Mouse (Mus musculus): ENCODE measurements at regions not wholly inside any gene's neighbourhood (a gene's known extent, or its start where the extent isn't known, plus 50 kb on each side); places are given as distances from the start of the nearest gene placed in this dataset.

DNA sequence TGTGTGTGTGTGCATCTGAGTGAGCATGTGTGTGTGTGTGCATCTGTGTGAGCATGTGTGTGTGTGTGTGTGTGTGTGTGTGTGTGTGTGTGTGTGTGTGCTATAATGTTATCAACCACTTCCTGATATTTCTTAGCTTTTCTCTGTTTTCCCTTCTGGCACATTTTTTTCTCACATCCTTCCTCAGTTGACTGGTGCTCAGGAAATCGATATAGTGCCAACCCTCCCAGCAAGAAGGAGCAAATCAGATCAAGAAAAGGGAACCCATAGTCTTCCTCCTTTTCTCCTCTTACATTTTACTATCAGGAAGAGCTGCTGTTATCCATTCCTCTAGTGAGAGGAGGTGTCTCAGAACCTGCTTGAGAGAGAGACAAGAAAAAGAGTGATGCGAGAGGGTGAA is 136.1 kb upstream of the Cited2 start:
- DNase-seq (ENCODE audit: low read depth, low spot score), result no peak

- no peak for DNase-seq (ENCODE audit: low read depth, low spot score)
Measured at GRCm38 (mm10) chr10:17589136-17589535, 133.9 kb upstream of the Cited2 start.

DNA sequence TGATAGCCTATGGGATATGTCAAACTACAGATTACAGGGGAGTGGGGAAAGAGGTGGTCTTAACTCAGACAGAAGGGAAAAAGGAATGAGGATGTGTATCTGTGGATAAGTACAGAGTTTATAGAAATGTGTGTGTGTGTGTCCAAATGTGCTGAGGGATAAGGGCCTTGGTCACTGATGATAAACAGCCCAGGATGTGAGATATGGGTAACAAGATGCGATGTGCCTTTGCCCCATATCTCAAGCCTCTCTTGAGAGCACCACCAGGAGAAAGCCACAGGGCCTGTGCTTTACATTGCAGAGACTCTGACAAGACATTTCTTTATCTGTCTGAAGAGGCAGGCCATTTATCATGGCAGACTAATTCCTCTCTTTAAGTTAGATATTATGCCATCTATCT is 132.8 kb upstream of the Cited2 start:
- DNase-seq (ENCODE audit: low read depth, low spot score), result no peak

- no peak for DNase-seq (ENCODE audit: low read depth, low spot score)
Measured at GRCm38 (mm10) chr10:17592387-17592786, 130.6 kb upstream of the Cited2 start.

GRCm38 (mm10) chr10:17596126-17596525 is 126.9 kb upstream of the Cited2 start:
- no peak for DNase-seq (ENCODE audit: low read depth, low spot score)

GRCm38 (mm10) chr10:17596743-17597142 is 126.3 kb upstream of the Cited2 start:
- DNase-seq (ENCODE audit: low read depth, low spot score), result no peak

DNA sequence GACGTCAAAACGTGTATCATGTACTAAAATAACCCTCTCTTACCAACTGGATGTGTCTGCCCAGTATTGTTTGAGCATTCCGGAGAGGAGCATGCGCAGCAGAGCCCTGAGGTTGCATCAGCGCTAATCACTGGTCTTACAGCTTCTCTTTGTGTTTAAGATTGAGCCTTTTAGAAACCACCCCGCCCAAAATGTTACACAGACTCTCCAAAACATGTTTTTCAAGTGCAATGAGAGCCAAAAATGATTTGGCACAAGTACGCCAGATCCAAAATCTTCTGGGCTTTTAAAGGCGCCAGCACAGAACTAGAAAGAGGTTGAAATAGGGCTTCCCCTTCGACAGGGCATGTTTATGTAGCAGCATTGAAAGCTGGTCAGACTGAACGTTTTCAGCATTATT is 123.8 kb upstream of the Cited2 start:
- no peak for DNase-seq (ENCODE audit: low read depth, low spot score)

DNA sequence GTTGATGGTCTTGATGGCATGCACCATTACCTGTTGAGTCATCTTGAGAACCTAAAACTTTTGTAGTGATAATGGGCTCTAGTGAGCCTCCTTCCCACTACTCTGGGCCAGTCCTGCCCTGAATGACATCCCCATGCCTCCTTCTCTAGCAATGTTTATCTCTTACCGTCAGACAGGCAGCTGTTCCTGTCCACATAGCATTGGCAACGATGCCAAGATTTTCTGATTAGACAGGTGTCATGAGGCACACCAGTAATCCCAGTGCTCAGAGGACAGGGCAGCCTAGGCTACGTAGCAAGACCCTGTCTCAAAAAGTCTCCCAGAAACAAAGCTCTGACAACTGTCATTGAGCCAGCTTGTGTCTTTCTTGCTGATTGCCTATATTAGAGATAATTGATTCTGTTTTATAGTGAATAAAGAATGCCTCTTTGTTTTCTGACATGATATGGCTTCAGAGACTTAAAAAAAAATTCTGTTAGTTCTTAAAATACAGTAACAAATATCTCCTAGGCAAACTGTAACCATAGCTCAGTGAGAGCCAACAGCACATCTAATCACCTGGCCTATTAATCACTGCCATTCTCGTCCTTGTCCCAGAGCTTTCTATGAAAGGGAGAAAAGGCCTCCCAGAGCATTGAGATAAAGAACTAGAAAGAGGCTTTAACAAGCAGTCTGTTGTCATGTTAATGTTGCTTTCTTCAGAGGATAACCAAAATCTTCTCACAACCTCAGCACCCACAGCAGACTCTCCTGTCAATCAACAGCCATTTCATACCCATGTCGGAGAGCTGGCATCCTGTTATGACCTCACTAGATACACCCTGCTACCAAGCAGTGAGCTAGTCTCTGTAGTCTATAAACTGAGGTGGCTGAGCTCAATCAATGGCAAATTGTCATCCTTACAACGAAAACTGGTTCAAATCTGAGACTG is 122.9 kb upstream of the Cited2 start:
- no peak for DNase-seq (ENCODE audit: low read depth, low spot score)

DNA sequence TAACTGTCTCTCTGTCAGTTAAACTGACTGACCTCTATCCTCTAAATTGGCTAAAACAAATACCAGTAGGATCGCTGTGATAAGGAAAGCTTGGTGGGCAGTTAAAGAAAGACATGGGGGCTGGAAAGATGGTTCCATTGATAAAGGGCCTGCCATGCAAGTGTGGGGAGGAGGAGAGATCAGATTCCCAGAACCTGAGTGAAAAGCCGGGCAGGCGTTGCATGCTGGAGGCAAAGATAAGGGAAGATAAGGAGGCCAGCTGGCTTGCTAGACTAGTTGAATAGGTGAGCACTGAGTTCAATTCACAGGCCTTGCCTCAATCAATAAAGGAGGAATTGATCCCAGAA is 122.3 kb upstream of the Cited2 start:
- DNase-seq (ENCODE audit: low read depth, low spot score), result no peak

DNA sequence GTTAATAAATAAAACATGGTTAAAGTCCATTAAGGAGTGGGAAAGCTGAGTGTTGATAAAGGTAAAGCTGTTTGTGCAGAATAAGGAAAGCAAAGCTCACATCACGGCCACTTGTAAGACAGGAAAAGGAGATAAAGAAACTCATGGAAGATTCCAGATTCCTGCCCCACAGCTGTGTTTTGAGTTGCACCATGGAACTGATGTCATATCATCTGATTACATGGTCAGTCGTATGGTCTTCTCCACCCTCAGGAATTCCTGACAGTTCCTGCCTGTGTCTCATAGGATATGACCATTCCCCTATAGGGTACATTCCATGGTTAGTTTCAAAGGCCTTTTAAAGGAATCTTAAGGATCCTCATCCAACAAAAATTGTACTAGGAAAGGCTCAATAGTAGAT is 120.6 kb upstream of the Cited2 start:
- DNase-seq (ENCODE audit: low read depth, low spot score), result no peak

- DNase-seq (ENCODE audit: low read depth, low spot score), result no peak
Measured at GRCm38 (mm10) chr10:17608220-17608619, 114.8 kb upstream of the Cited2 start.

DNA sequence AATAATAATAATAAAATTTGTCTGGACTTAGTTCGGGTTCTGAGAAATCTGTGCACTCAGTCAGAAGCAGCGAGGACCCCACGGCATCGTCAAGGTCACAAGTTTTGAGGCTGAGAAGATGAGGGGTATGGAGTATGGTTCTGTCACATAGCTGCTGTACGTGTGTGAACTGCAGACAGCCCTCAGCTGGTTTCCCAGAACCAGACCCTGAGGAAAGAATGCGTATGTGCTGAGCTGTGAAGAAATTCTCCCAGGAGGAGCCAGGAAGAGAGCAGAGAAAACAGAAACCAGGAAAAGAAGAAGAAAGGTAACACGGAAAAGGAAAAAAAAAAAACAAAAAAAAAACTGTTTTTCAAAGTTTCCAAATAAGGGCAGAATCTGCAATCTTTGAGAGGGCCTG is 112.4 kb upstream of the Cited2 start:
- DNase-seq (ENCODE audit: low read depth, low spot score), result no peak

- DNase-seq (ENCODE audit: low read depth, low spot score), result no peak
Measured at GRCm38 (mm10) chr10:17613281-17613680, 109.7 kb upstream of the Cited2 start.

GRCm38 (mm10) chr10:17618024-17618423 is 105.0 kb upstream of the Cited2 start:
- no peak for DNase-seq (ENCODE audit: low read depth, low spot score)

- no peak for DNase-seq (ENCODE audit: low read depth, low spot score)
Measured at GRCm38 (mm10) chr10:17619617-17620016, 103.4 kb upstream of the Cited2 start.

- DNase-seq (ENCODE audit: low read depth, low spot score), result no peak
Measured at GRCm38 (mm10) chr10:17621703-17622385, 101.2 kb upstream of the Cited2 start.

DNA sequence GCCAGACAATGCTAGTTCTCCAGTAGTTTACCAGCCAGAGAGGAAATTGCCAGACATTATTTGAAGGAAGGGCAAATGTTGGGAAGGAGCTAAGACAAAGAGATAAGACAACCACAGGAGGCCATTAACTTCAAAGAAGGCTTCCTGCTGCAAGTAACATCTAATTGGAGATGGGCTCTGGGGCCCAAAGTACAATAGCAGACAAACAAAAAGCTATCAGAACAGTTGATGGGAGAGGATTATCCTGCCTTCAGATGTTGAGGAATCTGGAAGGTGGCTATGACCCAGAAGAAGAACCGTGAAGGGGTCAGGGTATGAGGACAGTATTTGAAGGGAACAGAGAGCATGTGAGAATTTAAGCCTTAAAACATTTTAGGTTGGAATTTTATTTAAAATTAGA is 100.2 kb upstream of the Cited2 start:
- DNase-seq (ENCODE audit: low read depth, low spot score), result no peak

GRCm38 (mm10) chr10:17629709-17630108 is 93.3 kb upstream of the Cited2 start:
- no peak for DNase-seq (ENCODE audit: low read depth, low spot score)

DNA sequence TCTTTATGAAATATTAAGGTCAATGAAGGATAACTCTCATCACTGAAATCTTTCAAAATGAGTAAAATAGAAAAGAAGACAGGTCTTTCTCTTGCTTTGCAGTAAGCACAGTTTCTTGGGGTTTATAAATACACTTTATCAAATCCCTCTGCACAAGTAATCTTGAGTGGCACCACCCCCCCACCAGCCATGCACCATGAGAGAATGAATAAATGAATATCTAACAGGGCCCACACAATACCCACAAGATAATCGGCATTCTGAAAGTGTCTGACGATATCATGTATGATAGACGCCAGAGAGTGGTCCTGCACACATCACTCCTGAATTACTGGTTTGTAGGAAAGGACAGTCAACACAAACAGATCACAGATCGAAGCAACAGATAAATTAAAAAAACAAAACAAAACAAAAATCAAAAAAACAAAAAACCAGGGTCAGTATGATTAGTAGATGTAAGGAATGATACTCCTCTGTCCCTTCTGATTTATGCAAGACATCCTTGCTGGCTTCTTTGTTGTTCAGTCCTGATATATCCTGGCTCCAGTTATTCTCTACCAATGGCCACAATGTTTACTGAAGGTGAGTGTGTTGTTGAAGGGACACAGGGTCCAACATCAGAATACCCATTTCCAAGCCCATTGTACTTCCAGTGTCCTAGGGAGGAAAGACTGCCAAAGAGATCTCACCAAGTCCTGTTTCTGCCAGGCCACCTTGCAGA is 92.0 kb upstream of the Cited2 start:
- DNase-seq (ENCODE audit: low read depth, low spot score), result no peak

DNA sequence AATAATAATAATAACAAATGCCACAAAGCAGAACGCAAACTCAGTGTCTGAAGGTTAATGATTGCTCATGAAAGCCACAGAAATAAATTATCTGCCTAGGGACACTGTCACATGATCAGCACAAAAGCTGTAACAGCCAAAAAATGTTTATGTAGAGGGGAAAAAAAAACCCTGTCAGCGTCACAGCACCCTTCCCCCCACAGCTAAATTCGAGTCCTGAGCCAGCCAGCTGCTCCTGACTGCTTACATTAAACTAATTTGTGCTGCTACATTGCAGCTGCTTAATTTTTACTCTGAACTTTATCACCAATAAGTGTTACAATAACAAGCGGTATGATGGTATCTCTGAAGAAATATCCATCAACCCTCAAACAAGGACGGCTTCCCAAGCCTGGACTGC is 91.2 kb upstream of the Cited2 start:
- peak; percentile 20 for DNase-seq (ENCODE audit: low read depth, low spot score)

DNA sequence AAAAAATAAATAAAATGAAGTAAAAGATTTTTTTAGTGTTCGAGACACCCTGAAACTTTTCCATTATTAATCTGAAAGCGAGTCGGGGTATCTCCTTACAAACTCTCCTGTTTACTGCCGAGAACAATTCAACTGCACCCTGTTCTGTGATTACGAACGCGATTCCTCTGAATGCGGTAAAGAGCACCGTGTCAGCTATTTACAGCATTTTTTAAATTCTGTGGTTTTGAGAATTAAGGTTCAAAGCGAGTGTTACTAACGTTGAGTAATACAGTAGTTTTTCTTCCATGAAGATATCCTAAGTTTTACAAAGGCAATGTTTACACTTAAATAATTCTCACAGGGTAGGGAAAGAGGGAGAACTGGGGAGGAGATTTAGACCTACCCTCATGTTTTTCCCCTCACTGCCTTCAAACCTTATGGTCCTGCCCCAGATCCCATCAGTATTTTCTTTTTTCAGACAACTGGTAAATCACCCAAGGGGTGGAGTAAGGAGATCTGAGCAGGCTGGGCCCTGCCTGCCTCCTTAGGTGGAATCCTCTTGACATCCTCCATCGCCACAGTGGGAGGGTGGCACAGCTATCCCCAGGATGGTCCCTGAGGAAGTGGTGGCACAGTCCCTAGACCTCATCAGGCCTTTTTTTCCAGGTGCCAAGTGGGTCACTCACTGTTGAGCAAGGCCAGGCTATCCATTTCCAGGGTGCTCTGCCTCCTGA is 89.9 kb upstream of the Cited2 start:
- no peak for DNase-seq (ENCODE audit: low read depth, low spot score)

GRCm38 (mm10) chr10:17645363-17645762 is 77.7 kb upstream of the Cited2 start:
- no peak for DNase-seq (ENCODE audit: low read depth, low spot score)

All from embryo, embryonic 11.5 days (tissue).